Mouse (Mus musculus) right cerebral cortex, postnatal 10 days (tissue): ENCODE measurements at regions not wholly inside any gene's neighbourhood (a gene's known extent, or its start where the extent isn't known, plus 50 kb on each side); places are given as distances from the start of the nearest gene placed in this dataset.

Experiments
- DNase-seq, 2 experiments: peaks; one replicate each; pipeline ENCODE4 v3.0.0; 2021; ENCODE audit warnings: low spot score in 2 of 2

DNA sequence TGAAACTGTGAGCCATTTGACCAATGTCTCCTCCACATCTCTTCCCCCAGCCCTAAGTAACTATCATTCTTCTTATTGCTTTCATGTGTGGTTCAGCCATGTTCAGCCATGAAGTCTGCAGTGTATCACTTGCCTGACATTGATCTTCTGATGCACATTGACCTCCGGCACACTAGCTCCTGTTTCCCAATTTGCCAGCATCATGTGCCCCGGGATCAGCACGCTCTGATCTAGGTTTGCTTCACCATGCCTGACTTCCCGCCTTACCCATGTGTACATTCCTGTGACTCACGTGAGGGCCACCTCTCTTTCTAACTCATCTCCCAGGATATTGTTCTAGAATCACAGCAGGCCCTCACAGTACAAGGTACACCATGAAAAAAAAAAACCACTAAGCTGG, 277.9 kb downstream of the Foxo1 start:
- no peak for DNase-seq

DNA sequence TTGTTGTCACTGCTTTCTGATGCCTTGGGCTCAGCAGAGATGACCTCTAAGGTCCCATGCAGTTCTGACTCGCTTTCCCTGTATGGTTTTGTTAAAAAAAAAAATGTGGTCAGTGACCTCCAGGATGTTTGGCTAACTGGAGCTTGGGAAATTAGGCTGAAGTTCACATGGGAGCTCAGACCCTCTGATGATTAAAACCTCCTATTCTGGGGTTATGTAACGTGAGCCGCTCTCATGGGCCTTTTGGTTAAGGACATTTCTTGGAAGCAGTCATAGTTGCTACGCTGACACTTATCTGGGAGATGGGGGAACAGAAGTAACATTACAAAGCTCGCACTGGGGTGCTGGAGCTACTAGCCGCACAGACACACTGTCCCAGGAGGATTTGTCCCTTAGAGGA, 274.9 kb downstream of the Foxo1 start:
- no peak for DNase-seq

DNA sequence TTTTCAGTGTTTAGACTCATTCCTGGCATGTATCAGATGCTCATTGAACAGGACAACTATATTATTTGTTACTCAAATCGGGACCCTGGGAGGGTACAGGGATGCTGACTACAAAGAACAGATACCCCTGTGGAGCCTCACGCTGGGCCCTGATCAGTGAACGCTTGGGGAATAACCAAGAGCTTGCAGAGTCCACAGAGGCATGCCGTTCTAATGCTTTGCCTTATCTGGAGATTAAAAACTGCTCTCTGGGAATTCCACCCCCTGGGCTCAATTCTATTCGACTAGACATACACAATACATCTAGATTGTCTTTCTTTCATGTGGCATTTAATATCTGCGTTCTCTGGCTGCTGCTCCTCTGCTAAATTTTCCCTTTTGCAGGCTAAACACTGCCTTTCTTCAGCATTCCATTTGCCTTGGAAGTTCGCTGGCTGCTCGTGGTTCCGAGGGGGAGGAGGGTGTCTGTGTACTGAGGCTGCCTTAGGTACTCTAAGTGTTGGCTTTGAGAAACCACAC, 272.8 kb downstream of the Foxo1 start:
- DNase-seq = no peak

DNA sequence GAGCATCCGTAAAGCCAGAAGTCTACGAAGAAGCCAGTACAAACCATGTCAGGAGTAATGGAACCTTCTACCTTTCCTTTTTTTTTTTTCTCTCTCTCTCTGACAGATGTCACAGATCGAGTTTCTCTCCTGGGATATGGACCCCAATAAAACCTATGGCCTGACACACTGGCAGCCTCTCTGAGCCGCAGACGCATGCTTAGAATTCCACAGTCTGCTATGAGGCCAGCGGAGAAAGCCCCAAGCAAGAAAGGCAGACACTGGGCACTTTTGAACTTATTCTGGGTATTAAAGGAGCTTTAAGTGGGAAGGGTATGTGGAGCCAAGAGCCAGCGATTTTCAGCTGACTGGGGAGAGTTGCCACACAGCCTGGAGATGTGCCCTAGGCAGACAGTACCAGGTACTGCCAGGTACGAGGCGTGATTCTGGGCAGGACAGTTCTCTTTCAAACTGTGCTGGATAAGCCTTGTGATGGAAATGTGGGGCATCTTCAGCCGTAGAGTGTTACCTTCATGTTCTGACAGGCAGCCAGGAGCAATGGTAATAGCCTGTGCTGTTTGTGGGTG, 271.8 kb downstream of the Foxo1 start:
- DNase-seq = no peak

DNA sequence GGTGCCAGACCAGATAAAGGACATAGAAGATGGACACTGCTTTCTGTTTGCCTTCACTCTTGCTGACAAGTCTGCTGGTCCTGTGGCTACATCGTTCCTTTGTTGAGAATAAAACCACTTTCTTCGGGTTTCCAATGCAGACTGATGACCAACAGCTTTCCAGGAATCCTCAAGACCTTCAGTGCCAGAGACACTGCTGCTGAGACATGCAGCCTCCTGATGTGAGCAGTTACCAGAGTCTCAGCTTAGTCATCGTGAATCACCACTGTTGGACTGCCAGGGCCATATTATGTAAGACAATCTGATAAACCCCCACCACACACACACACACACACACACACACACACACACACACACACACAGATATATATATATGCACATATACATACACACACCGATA, 270.2 kb downstream of the Foxo1 start:
- DNase-seq = no peak

DNA sequence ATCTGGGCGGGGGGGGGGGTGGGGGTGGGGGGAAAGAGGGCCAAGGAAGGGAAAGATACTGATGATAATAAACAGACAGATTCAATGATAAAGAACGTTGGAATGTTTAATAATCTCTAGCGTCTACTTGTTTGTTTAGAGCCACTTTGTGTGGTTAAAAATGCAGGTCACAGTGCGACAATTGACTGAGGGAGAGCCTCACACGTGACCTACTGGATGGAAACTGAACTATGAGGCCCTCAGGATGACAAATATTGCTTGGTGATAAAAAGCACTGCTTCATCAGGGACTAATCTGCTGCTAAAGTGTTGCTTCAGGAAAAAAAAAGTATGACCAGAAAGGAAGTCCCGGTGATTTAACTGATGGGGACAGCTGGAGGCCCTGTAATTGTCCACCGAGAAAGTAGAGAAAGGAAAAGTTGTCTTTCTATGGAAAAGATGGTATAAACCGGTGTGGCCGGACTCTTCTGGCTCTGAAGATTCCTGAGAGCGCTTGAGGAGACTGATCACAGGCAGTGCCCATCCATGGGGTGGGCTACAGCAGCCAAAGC, 269.3 kb downstream of the Foxo1 start:
- DNase-seq = no peak

DNA sequence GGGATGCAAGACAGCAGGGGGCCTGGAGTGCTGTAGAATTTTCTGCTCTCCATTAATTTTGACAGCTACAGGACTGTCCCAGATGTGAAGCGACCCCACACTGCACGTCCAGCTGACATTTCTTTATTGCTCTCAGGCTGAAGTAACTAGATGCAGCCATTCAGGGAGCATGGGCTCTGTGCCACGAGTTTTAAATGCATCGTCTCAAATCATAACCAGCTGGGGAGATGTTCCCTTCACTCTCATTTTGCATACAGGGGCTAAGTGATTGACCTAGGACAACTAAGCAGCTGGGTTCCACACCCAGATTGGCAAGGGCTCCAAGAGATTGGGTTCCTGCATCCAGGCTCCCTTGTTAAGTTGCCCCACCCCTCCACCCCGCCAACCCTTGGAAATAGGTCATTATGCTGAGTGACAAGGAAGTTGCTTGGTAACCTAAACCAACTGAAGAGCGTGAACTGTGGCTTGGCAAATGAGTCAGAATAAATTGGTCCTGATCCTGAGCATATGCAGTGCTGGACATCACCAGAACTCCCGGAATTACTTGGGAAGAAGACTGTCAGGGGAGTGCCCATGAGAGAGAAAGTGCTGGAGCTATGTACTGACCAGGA, 267.4 kb downstream of the Foxo1 start:
- no peak for DNase-seq

DNA sequence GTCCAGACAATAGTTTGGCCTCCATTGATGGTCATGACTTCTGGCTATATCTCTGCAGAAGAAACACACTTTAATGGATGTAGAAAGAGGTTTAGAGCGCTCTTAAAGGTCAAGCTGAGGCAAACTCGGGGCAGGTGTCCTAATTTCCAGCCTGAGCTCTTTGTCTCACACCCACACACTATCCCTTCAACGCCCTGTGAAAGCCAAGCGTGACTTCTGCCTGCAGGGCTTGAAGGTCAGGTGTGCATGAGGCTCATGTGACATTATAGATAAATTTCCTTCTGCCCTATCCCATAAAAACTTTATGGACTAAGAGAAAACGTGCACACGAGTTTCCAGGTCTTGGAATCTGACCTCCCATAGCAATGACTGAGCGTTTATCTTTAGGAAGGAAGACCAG, 266.0 kb downstream of the Foxo1 start:
- no peak for DNase-seq

DNA sequence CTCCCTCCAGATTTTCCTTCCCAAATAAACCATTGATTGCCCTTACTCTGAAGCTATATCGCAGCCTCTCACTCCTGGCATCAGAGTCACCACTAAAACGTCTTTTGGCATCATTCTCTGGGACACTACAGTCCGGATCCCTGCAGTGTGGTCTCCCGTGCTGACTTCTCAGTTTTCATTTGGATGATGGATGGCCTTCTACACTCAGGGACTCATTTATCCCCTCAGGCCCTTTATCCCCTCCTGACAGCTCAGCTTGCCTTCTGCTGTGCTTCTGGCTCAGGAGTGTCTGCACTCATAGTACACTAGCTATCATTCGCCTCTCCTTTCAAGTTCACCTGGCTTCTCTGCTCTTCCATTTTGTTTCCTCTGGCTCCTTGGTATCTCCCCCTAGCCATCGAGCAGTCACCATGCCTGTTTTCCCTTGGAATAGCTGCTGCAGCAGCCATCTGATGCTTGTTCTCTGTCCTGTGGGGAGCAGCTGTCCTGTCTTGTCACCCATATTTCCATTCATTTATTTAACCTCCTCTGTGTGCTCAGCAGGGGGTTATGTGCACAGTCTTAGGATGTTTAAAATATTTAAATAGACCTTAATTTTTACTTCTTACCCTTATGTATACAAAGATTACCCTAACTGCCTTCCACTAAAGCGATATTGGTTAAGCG, 263.7 kb downstream of the Foxo1 start:
- DNase-seq = no peak

DNA sequence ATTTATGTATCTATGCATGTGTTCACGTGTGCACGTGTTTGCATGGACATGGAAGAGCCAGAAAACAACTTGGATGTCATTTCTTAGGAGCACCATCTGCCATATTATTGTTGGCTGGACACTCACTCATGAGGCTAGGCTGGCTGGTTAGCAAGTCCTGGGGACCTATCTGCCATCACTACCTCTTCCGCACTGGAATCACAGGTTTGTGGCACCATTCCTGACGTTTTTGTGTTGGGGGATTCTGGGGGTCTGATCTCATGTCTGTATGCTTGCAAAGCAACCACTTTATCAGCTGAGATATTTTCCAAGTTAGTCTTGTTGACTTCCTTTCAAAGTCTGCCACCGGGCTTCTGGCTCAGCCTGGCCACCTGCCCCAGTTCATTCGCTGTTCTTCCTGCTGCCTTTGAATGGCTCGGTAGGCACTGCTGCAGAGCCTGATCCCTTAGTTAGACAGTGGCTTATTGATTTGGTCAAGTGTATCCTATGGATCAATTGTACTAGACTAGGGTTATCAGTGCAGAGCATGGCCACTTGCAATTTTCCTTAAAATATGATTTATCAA, 262.4 kb downstream of the Foxo1 start:
- DNase-seq = no peak

DNA sequence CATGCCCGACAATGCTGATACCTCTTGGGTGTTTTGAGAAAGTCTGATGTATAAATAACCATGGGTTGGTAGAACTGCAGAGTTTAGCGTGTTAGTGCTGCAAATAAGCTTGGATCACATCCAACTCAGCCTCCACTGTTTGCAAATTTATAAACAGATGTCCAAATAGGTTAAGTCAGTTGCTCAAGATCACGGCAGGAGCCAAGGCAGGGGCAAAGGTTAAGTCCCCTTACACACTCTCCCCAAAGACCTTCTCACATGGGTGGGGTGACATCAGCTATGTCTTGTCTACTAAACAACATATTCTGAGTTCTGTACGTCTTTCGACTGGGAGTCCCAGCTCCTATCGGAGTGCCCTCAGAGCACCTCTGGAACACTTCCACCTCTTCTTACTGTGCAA, 261.0 kb downstream of the Foxo1 start:
- DNase-seq = no peak

DNA sequence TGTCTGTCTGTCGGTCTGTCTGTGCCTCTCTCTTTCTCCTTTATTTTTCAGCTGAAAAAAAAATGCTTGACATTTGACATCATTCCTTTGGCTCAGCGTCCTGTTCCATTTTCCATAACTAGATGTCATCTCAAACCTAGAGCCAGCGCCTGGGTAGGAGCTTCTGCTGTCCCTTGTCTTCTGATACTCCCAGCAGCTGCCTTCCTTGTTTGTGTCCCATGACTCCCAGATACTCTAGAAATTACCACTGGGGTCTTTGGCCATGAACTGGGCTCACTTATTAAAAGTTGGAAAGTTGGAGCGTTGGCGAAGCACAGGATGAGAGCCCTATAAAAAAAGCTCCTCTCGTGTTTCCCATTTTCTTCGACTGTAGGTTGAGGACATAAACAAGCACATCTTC, 260.4 kb downstream of the Foxo1 start:
- no peak for DNase-seq

DNA sequence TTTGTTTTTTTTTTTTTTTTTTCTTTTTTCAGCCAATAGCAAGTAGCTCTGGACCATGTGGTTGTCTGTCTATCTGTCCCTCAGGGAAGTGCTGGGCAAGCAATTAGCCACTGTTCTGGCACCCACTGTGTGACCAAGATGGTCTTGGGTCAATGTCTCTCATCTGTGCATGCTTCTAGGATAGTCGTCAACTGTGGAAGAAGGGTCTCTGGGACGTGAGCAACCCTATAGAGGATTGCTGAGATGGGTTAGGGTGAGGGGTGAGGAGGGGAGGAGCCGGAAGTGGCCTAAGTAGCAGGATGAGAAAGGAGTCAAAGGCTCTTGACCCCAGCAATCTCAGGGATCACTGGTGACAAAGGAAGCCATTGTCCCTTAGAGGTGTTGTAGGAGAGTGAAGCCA, 259.6 kb downstream of the Foxo1 start:
- no peak for DNase-seq

DNA sequence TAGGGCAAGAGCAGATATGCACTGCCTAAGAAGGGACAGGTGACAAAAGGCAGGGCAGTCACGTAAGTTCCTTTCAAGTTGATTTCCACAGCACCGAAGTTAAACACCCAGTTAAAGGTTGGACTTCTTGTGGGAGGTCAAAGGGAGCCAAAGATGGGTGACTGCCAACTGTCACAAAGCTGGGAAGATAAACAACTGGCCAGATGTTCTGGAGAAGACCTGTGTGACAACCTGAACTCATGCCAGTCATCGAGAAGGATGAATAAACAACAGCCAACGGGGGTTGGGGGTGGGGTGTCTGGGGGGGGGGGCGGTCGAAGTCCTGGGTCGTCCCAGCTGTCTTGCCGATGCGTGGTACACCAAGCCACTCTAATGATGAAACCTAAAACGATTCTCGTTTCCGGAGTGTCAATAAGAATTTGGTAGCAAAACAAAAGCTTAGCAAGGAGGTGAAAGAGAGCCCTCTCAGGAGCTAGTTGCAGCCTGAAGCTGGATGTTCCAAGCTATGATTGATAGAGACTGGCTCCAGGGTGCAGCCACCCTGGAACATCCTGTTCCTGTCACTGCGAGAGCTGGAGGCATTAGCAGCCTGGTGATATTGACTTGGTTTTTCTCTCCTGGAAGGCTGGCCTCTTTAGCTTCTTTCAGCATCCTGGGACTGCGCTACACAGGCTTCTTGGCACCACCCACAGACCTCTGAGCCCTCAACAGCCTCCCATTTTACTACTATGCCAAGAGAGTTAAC, 259.0 kb downstream of the Foxo1 start:
- no peak for DNase-seq

DNA sequence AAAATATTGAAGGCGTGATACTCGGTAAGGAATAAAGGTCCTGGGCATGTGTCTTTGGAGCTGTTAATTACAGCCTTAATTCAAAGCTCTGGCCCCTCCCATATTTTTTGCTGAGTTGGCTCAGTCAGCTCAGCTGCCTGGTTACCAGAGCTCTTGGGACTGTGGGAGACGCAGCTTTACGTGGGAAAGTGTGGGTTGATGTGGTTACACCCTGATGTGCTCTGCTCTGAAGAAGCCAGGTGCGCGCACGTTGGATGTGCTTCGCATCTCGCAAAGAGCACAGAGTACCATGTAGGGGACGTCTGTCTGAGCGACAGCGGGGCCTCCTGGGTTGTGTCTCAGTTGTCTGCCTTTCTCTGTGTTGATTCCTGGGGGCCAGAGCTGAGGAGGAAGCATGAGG, 254.8 kb downstream of the Foxo1 start:
- no peak for DNase-seq

DNA sequence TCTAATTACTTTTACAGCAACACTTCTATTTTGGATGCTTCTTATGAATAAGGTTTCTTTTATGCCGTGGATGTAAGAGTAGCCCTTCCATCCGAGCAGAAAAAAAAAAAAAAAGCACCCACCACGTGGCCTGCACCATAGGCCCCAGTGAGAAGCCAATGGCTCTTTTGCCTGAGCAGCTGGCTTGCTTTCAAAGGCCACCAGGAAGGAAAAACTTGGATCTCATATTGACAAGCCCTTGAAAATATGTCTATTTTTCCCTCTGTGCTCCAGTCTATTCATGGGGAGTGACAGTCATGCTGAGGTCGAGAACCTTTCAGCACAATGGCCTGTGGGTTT, 252.4 kb downstream of the Foxo1 start:
- peak; percentile 59 to 66 for DNase-seq

DNA sequence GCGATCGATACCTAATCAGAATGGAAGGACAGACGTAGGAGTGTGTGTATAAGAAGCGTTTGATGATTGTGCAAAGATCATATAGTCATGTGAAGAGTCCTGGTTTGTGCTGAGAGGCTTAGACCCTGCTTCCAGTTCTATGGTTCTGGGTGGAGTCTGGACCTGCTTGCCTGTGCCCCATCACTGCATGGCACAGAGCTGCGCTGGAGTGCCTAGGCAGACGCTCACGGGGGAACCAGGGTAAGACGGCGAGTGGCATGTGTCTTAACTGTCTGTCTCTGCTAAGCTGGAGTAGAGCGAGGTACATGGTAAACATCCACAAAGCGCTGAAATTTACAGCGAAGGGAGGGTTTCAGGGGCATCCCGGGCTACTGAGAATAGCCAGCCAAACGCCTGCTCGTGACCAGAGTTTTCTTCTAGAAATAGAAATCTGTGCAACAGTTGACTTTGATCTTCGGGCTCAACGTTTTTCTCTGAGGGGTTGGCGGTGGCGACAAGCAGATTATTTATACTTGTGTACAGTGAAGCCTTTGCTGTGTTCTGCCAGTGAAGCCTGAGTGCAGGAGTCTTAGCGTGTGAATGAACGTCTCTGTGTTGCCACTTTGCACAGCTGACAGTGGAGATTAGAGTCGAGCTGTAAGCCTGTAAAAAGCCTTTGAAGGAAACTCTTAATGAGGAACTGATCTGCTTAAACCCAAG, 251.9 kb downstream of the Foxo1 start:
- DNase-seq = peak; percentile 72 to 87

DNA sequence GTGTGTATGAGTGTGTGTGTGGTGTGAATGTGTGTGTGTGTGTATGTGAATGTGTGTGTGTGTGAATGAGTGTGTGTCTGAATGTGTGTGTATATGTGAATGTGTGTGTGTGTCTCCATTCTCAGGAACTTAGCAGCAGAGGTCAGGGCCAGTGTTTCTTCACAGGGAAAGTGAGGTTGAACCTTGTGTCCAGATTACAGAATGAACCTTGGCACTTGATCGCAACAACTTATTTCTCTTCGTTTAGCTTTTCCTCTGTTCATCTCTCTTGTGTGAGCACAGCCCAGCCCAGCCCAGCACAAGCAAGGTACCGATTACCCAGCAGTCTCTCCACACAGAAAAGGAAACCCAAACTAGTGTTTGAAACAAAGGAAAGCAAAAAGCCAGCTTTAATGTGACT, 249.7 kb downstream of the Foxo1 start:
- no peak for DNase-seq

DNA sequence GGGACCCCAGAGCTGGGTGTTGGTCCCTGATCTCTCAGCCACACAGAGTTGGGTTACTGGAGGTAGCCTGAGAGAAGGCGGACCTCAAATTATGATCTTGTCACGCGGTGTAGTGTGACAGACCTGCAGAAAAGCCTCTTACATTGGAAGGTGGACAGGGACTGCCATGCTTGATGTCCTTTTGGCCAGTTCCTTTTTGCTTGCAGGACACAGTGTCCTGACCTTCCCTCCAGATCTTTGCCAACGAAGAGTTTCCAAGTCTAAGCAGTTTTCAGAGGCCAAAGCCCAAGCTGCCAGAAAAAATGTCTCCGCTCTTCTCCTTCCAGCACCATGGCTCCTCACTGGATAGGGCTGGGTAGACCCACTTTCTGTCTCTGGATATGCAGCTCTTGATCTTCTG, 248.6 kb downstream of the Foxo1 start:
- no peak for DNase-seq

DNA sequence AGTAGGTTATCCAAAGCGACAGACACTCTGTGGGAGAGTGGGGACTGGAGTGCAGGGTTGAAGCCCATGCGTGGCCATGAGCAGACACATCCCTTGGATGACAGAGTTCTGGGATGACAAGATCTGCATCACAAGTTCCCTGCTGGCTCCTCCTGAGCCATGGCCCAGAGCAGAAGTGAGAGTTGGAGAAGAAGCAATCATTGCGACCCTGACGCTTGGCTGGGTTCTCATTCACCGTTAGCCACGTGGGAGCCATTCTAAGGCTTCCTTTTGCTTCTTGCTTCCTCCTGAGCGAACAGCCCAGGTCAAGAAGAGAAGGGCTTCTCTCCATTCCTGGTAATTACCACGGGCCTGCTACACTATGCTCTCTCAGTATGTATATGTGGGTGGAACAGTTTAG, 244.6 kb downstream of the Foxo1 start:
- no peak for DNase-seq

DNA sequence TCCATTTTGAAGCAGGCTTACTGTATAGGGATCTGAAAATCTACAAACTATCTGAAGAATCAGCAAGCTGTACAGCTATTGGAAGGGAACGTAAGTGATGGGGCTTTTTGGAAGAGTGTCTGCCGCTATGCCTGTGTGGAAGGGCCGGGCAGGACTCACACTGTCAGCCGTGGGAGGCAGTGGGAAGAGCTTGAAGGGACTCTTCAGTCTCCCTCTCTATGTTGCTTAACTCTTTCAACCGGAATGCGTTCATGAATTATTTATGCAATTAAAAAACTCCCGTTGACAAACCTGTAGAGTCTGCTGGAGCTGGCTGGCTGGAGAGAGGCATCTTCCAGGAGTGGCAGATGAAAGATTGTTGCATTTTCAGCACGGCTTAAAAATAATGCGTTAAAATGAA, 243.4 kb downstream of the Foxo1 start:
- peak; percentile 53 to 54 for DNase-seq

DNA sequence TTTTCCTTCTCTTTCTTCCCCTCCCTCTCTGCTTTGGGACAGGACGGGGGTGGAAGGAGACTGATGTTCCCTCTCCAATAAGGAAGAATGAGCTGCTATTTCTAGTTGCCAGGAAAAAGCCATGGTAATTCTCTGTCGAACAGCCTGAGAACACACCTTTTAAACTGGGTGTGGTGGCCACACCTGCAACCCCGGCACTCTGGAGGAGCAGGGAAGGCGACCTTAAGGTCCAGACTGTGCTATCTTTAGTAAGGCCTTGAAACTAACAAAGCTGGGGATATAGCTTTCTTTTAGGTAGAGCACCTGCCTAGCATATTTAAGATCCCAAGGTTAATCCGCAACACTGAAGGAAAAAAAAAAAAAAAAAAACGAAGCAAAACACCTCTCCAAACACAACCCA, 242.7 kb downstream of the Foxo1 start:
- DNase-seq = no peak
